Mouse (Mus musculus): ENCODE results near the gene Cog7. TPM values are rescaled to one million over a fixed set of nuclear protein-coding genes. Genes with fewer than 3 reads are reported as not detected.

Cog7 gene
- total RNA-seq (2014; fragmentation: Nextera tagmentation) = 18.0 and 24.0 TPM in 2 replicates
- 16.9 and 20.0 TPM in 2 replicates for total RNA-seq (2017)

GRCm38 (mm10) chr7:121981307-121981871 lies at the start of gene Cog7:
Gene Cog7 (minus strand): TSS chr7:121981711.
- ATAC-seq (replicated peaks; ENCODE audit: poor library complexity, severe bottlenecking) = peak; percentile 95

- no peak for ATAC-seq (replicated peaks; ENCODE audit: poor library complexity, severe bottlenecking)
Observed at GRCm38 (mm10) chr7:122022131-122022530, 40.6 kb upstream of the Cog7 start.

- ATAC-seq (replicated peaks; ENCODE audit: poor library complexity, severe bottlenecking) = peak; percentile 91
Observed at GRCm38 (mm10) chr7:122020667-122021354, 39.3 kb upstream of the Cog7 start, which contains the start of gene Gga2. Gene Gga2 (minus strand): TSS chr7:122021222.

- no peak for ATAC-seq (replicated peaks; ENCODE audit: poor library complexity, severe bottlenecking)
Observed at GRCm38 (mm10) chr7:122020273-122020666, 38.8 kb upstream of the Cog7 start.

GRCm38 (mm10) chr7:122018978-122019377 lies 37.5 kb upstream of the Cog7 start:
- ATAC-seq (replicated peaks; ENCODE audit: poor library complexity, severe bottlenecking) = no peak

GRCm38 (mm10) chr7:122018247-122018646 lies 36.7 kb upstream of the Cog7 start:
- ATAC-seq (replicated peaks; ENCODE audit: poor library complexity, severe bottlenecking) = peak; percentile 54

- no peak for ATAC-seq (replicated peaks; ENCODE audit: poor library complexity, severe bottlenecking)
Observed at GRCm38 (mm10) chr7:122015734-122016133, 34.2 kb upstream of the Cog7 start.

GRCm38 (mm10) chr7:122015105-122015504 lies 33.6 kb upstream of the Cog7 start:
- ATAC-seq (replicated peaks; ENCODE audit: poor library complexity, severe bottlenecking) = no peak

- no peak for ATAC-seq (replicated peaks; ENCODE audit: poor library complexity, severe bottlenecking)
Observed at GRCm38 (mm10) chr7:122012949-122013348, 31.4 kb upstream of the Cog7 start.

GRCm38 (mm10) chr7:122012370-122012769 lies 30.9 kb upstream of the Cog7 start:
- ATAC-seq (replicated peaks; ENCODE audit: poor library complexity, severe bottlenecking) = no peak

GRCm38 (mm10) chr7:122000396-122000795 lies 18.9 kb upstream of the Cog7 start:
- peak; percentile 96 for ATAC-seq (replicated peaks; ENCODE audit: poor library complexity, severe bottlenecking)

- no peak for ATAC-seq (replicated peaks; ENCODE audit: poor library complexity, severe bottlenecking)
Observed at GRCm38 (mm10) chr7:121995961-121996360, 14.4 kb upstream of the Cog7 start.

GRCm38 (mm10) chr7:121975031-121975430 lies 6.5 kb downstream of the Cog7 start:
- ATAC-seq (replicated peaks; ENCODE audit: poor library complexity, severe bottlenecking) = peak; percentile 89

GRCm38 (mm10) chr7:121971698-121972097 lies 9.8 kb downstream of the Cog7 start:
- no peak for ATAC-seq (replicated peaks; ENCODE audit: poor library complexity, severe bottlenecking)

GRCm38 (mm10) chr7:121970250-121970649 lies 11.3 kb downstream of the Cog7 start:
- no peak for ATAC-seq (replicated peaks; ENCODE audit: poor library complexity, severe bottlenecking)

GRCm38 (mm10) chr7:121968816-121969215 lies 12.7 kb downstream of the Cog7 start:
- ATAC-seq (replicated peaks; ENCODE audit: poor library complexity, severe bottlenecking) = no peak

GRCm38 (mm10) chr7:121968242-121968641 lies 13.3 kb downstream of the Cog7 start:
- no peak for ATAC-seq (replicated peaks; ENCODE audit: poor library complexity, severe bottlenecking)

GRCm38 (mm10) chr7:121966169-121966568 lies 15.3 kb downstream of the Cog7 start:
- peak; percentile 64 for ATAC-seq (replicated peaks; ENCODE audit: poor library complexity, severe bottlenecking)

- 0 out of 2 replicates have a peak, but pooled peaks have one; percentile 31 for ATAC-seq (replicated peaks; ENCODE audit: poor library complexity, severe bottlenecking)
Observed at GRCm38 (mm10) chr7:121963883-121964398, 17.6 kb downstream of the Cog7 start.

- peak; percentile 16; the same call in 1 of the 2 replicates for ATAC-seq (replicated peaks; ENCODE audit: poor library complexity, severe bottlenecking)
Observed at GRCm38 (mm10) chr7:121962571-121962959, 18.9 kb downstream of the Cog7 start.

GRCm38 (mm10) chr7:121961913-121962570 lies 19.5 kb downstream of the Cog7 start:
- ATAC-seq (replicated peaks; ENCODE audit: poor library complexity, severe bottlenecking) = peak; percentile 67

Measured in granulocyte monocyte progenitor cell, adult 5-6 weeks (primary cell).